Comparison of ENCODE assay signal across 27 mouse cellular contexts in the genomic region with DNA sequence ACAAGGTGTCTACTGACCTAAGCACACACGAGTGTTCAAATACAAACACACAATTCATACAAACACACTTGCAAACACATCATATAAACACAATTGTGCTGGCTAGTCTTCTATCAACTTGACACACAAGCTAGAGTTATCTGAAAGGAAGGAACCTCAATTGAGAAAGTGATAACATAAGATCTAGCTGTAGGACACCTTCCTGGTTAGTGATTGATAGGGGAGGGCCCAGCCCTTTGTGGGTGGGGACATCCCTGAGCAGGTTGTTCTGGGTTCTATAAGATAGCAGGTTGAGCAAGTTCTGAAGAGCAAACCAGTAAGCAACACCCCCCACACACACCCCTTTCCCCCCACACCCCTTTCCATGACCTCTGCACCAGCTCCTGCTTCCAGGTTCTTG. TPM values are rescaled to one million over a fixed set of nuclear protein-coding genes. Genes with fewer than 3 reads are reported as not detected.
DNase-seq lines count a peak whose midpoint lies in the region; ATAC-seq lines count a peak whose summit lies in the region.
"Had no signal": no experiment of that assay in that cellular context is flagged by ENCODE, and none has a peak within 500 bp of the region (broad histone marks: within the 10 kb centered on the region; RNA-seq: fewer than 3 reads in every experiment).

No protein-coding gene starts in this region.

- no peak overlapping the region for H3K4me3 ChIP-seq in liver, embryonic 12.5 days
- no peak overlapping the region for H3K4me3 ChIP-seq in limb, embryonic 10.5 days
- H3K4me3 ChIP-seq: embryonic facial prominence, embryonic 10.5 days; forebrain, embryonic 13.5 days; gastrocnemius, adult 2 months; heart, embryonic 13.5 days; hindbrain, embryonic 12.5 days; limb, embryonic 13.5 days; midbrain, embryonic 13.5 days; neural tube, embryonic 12.5 days had no signal

- H3K27me3 ChIP-seq in liver, embryonic 12.5 days (replicated peaks): 0 out of 2 replicates have a peak, but pooled peaks cover 7% of the 10 kb centered on the region
- no peaks in the 10 kb centered on the region for H3K27me3 ChIP-seq in limb, embryonic 10.5 days (ENCODE audit: low read depth, poor library complexity, severe bottlenecking)
- H3K27me3 ChIP-seq: forebrain, embryonic 13.5 days; hindbrain, embryonic 12.5 days; limb, embryonic 13.5 days; midbrain, embryonic 13.5 days; neural tube, embryonic 12.5 days had no signal

- H3K36me3 ChIP-seq in liver, embryonic 12.5 days: peaks cover 17% of the 10 kb centered on the region
- peaks cover 16% of the 10 kb centered on the region for H3K36me3 ChIP-seq in limb, embryonic 10.5 days
- H3K36me3 ChIP-seq: neural tube, embryonic 12.5 days had no signal

- peak overlapping the region; percentile 65 for H3K27ac ChIP-seq in liver, embryonic 12.5 days
- no peak overlapping the region for H3K27ac ChIP-seq in limb, embryonic 10.5 days
- H3K27ac ChIP-seq: embryonic facial prominence, embryonic 10.5 days; forebrain, embryonic 13.5 days; gastrocnemius, adult 2 months; heart, embryonic 13.5 days; hindbrain, embryonic 12.5 days; limb, embryonic 13.5 days; midbrain, embryonic 13.5 days; neural tube, embryonic 12.5 days had no signal

- peak; percentile 47 for DNase-seq in c-Kit-negative CD71-positive TER-119-positive erythroid progenitor cells, embryonic 14.5 days (ENCODE audit: low read depth, low spot score)
- no peak for DNase-seq in right cerebral cortex, postnatal 14 days
- DNase-seq in right cerebral cortex, adult 18-20 months: no peak
- DNase-seq in limb, embryonic 10.5 days (ENCODE audit: low spot score): no peak
- DNase-seq: adrenal gland, postnatal 14 days; cerebellum, adult 11 months; cerebellum, postnatal 10 days; gastrocnemius, adult 2 months; heart, postnatal 14 days; kidney, adult 2 months; kidney, postnatal 10 days; lung, embryonic 14.5 days; thymus, postnatal 25 days had no signal

- 72% methylated on average over 1 of the region's 1 CpGs for WGBS in liver, embryonic 12.5 days (ENCODE audit: insufficient replicate concordance)
- WGBS in limb, embryonic 10.5 days: 87% methylated on average over 1 of the region's 1 CpGs

- H3K4me1 ChIP-seq in liver, embryonic 12.5 days: peaks cover 37% of the 10 kb centered on the region
- peaks cover 10% of the 10 kb centered on the region for H3K4me1 ChIP-seq in limb, embryonic 10.5 days
- H3K4me1 ChIP-seq: forebrain, embryonic 13.5 days; heart, embryonic 13.5 days; hindbrain, embryonic 12.5 days; midbrain, embryonic 13.5 days; neural tube, embryonic 12.5 days had no signal

- peak; percentile 41 for ATAC-seq in erythroblast, adult 5-6 weeks (replicated peaks; ENCODE audit: low FRiP score, poor library complexity, severe bottlenecking)
- peak; percentile 81 for ATAC-seq in liver, embryonic 12.5 days
- ATAC-seq in megakaryocyte-erythroid progenitor cell, adult 5-6 weeks (replicated peaks; ENCODE audit: low FRiP score, low TSS enrichment, poor library complexity, severe bottlenecking): 0 out of 2 replicates have a peak, but pooled peaks have one; percentile 14
- ATAC-seq: forebrain, embryonic 13.5 days; midbrain, embryonic 13.5 days had no signal

- no peak overlapping the region for H3K9ac ChIP-seq in liver, embryonic 12.5 days
- H3K9ac ChIP-seq: forebrain, embryonic 13.5 days; heart, embryonic 13.5 days; hindbrain, embryonic 12.5 days; limb, embryonic 13.5 days; lung, embryonic 14.5 days; midbrain, embryonic 13.5 days; neural tube, embryonic 12.5 days had no signal

- peak overlapping the region; percentile 73 for H3K4me2 ChIP-seq in liver, embryonic 12.5 days
- H3K4me2 ChIP-seq: forebrain, embryonic 13.5 days; heart, embryonic 13.5 days; hindbrain, embryonic 12.5 days; limb, embryonic 13.5 days; lung, embryonic 14.5 days; midbrain, embryonic 13.5 days; neural tube, embryonic 12.5 days had no signal

- H3K9me3 ChIP-seq in liver, embryonic 12.5 days (replicated peaks): no peaks in the 10 kb centered on the region
- H3K9me3 ChIP-seq in limb, embryonic 10.5 days (replicated peaks): no peaks in the 10 kb centered on the region
- H3K9me3 ChIP-seq: embryonic facial prominence, embryonic 10.5 days; hindbrain, embryonic 12.5 days; midbrain, embryonic 13.5 days; neural tube, embryonic 12.5 days had no signal

RNA-seq across cellular contexts. Expression of gene Ermp1, which starts 1.5 kb away (rescaled TPM):
- total RNA-seq in erythroblast, adult 5-6 weeks (2015; ENCODE audit: low replicate concordance): 10.0 and 14.4 TPM in 2 replicates
- total RNA-seq in erythroblast, adult 5-6 weeks (2017; ENCODE audit: low replicate concordance): 8.4 and 12.0 TPM in 2 replicates
- 18.3 and 19.3 TPM in 2 replicates for polyA plus RNA-seq in liver, embryonic 12.5 days (2016; fragmentation: Nextera tagmentation; extraction: Ambion mirVana)
- total RNA-seq in megakaryocyte-erythroid progenitor cell, adult 5-6 weeks (2014; fragmentation: Nextera tagmentation): 19.9 and 31.0 TPM in 2 replicates
- total RNA-seq in megakaryocyte-erythroid progenitor cell, adult 5-6 weeks (2017): 27.8 and 31.1 TPM in 2 replicates
- polyA plus RNA-seq in limb, embryonic 10.5 days (2016; fragmentation: Nextera tagmentation; extraction: Ambion mirVana): 18.1 and 18.2 TPM in 2 replicates

RNA-seq across cellular contexts. Expression of gene Mlana, which starts 47.9 kb away (rescaled TPM):
- not detected in 2 replicates for total RNA-seq in erythroblast, adult 5-6 weeks (2015; ENCODE audit: low replicate concordance)
- not detected in 2 replicates for total RNA-seq in erythroblast, adult 5-6 weeks (2017; ENCODE audit: low replicate concordance)
- not detected in 2 replicates for polyA plus RNA-seq in liver, embryonic 12.5 days (2016; fragmentation: Nextera tagmentation; extraction: Ambion mirVana)
- total RNA-seq in megakaryocyte-erythroid progenitor cell, adult 5-6 weeks (2014; fragmentation: Nextera tagmentation): not detected in 2 replicates
- total RNA-seq in megakaryocyte-erythroid progenitor cell, adult 5-6 weeks (2017): not detected in 2 replicates
- polyA plus RNA-seq in limb, embryonic 10.5 days (2016; fragmentation: Nextera tagmentation; extraction: Ambion mirVana): not detected in 2 replicates
- total RNA-seq: adrenal gland, postnatal 14 days; gastrocnemius, adult 2 months; granulocyte monocyte progenitor cell, adult 5-6 weeks; megakaryocyte, adult 5-6 weeks had no signal
- polyA plus RNA-seq: C2C12; cortical plate, adult 2 months; forebrain, embryonic 13.5 days; hindbrain, embryonic 12.5 days; kidney, adult 2 months; lung, embryonic 14.5 days; midbrain, embryonic 13.5 days; neural tube, embryonic 12.5 days had no signal

Comparison
In these comparisons a context has a peak if more than half of its experiments do, and no peak if none do; other contexts are left out.
1. ATAC-seq: peak in every context shown above with its lines; median percentile 81 in liver, embryonic 12.5 days; 41 in erythroblast, adult 5-6 weeks; 14 in megakaryocyte-erythroid progenitor cell, adult 5-6 weeks.